Mouse (Mus musculus) embryonic facial prominence, embryonic 10.5 days (tissue): ENCODE data around the gene Myoz1. TPM values are rescaled to one million over a fixed set of nuclear protein-coding genes. Genes with fewer than 3 reads are reported as not detected.

Experiments used
- DNase-seq: peaks from one replicate; pipeline ENCODE4 v3.0.0-alpha.2; 2017; ENCODE audit warnings: low spot score
- H3K27ac ChIP-seq: fragments of 300-500 bp; sonication (generic); replicated peaks from 2 replicates; pipeline ENCODE4 v1.5.1; 2016; ENCODE audit warnings: mild to moderate bottlenecking
- H3K27me3 ChIP-seq: fragments of 300-500 bp; sonication (generic); replicated peaks from 2 replicates; pipeline ENCODE4 v1.6.1; 2016; ENCODE audit warnings: low read depth, mild to moderate bottlenecking; ENCODE audit not compliant: poor library complexity, severe bottlenecking
- H3K36me3 ChIP-seq: fragments of 300-500 bp; sonication (generic); replicated peaks from 2 replicates; pipeline ENCODE4 v1.6.1; 2016; ENCODE audit warnings: mild to moderate bottlenecking, moderate library complexity
- H3K4me1 ChIP-seq: fragments of 300-500 bp; sonication (generic); 2 replicates; pipeline ENCODE4 v1.6.1; 2016
- H3K4me3 ChIP-seq: fragments of 300-500 bp; sonication (generic); 2 replicates; pipeline ENCODE4 v1.5.1; 2016; ENCODE audit warnings: mild to moderate bottlenecking, moderate library complexity
- H3K9me3 ChIP-seq: fragments of 300-500 bp; sonication (generic); 2 replicates; pipeline ENCODE4 v1.6.1; 2016; ENCODE audit warnings: mild to moderate bottlenecking
- WGBS: fragments of 180-500 bp; shearing (Covaris S2); methylation state at CpG from one replicate; pipeline ENCODE4 v1.1.7; 2016; 5-methylcytosine and 5-hydroxymethylcytosine counted together
- polyA plus RNA-seq: library from polyadenylated mRNA; unstranded; fragments of >200 nt; fragmentation: Nextera tagmentation; extraction: Ambion mirVana; gene quantifications from 2 replicates; pipeline ENCODE4 v1.2.1, GENCODE M21; 2016

Myoz1 gene
- polyA plus RNA-seq, 1 experiment from 2014 or later, result 0.71 TPM

- H3K4me1 ChIP-seq, result peaks cover 28% of the 10 kb centered on the region
- no peak for DNase-seq
- 0 out of 2 replicates have a peak overlapping the region, but pooled peaks have one; percentile 26 for H3K4me3 ChIP-seq
- H3K36me3 ChIP-seq, result no peaks in the 10 kb centered on the region
- WGBS, result 65% methylated on average over 3 of the region's 3 CpGs
- no peaks in the 10 kb centered on the region for H3K9me3 ChIP-seq
- H3K27ac ChIP-seq, result peak overlapping the region; percentile 44
- H3K27me3 ChIP-seq, result peaks cover 64% of the 10 kb centered on the region
These were observed 8.1 kb upstream of the Myoz1 start for GRCm38 (mm10) chr14:20664436-20664835.

- WGBS, result 62% methylated on average over 2 of the region's 2 CpGs
- Histone ChIP-seq H3K4me1 (peaks cover 28% of the 10 kb centered on the region), H3K36me3 (no peaks in the 10 kb centered on the region), H3K4me3 (no peak overlapping the region), H3K9me3 (no peaks in the 10 kb centered on the region), H3K27me3 (peaks cover 56% of the 10 kb centered on the region), H3K27ac (no peak overlapping the region)
- no peak for DNase-seq
These were observed 7.3 kb upstream of the Myoz1 start for GRCm38 (mm10) chr14:20663601-20664000.

DNA sequence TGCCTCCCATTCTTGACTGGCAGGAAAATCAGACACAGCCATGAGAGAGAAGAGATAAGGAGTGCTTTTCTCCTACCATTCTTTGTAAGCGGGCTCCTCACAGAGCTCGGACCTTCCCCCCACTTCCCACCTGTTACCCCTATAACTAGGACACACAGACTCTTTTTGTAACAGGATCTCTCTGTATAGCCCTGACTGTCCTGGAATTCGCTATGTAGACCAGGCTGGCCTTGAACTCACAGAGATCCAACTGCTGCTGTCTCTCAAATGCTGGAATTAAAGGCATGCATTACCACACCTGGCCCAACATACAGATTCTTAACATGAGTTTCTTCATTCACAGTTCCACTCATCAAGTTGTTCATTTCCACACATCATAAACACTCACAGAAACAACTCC lies 6.4 kb upstream of the Myoz1 start:
- Histone ChIP-seq H3K27ac (no peak overlapping the region), H3K4me3 (no peak overlapping the region), H3K9me3 (no peaks in the 10 kb centered on the region), H3K36me3 (no peaks in the 10 kb centered on the region), H3K4me1 (peaks cover 28% of the 10 kb centered on the region), H3K27me3 (peaks cover 48% of the 10 kb centered on the region)
- DNase-seq, result no peak
- WGBS, result 84% methylated on average over 3 of the region's 3 CpGs

- Histone ChIP-seq H3K36me3 (no peaks in the 10 kb centered on the region), H3K9me3 (no peaks in the 10 kb centered on the region), H3K27ac (peak overlapping the region; percentile 84), H3K27me3 (peaks cover 43% of the 10 kb centered on the region), H3K4me1 (peaks cover 28% of the 10 kb centered on the region), H3K4me3 (peak overlapping the region; percentile 74)
- DNase-seq, result peak; percentile 44
- 8% methylated on average over 19 of the region's 19 CpGs for WGBS
These were observed 5.5 kb upstream of the Myoz1 start for GRCm38 (mm10) chr14:20661661-20662331.

DNA sequence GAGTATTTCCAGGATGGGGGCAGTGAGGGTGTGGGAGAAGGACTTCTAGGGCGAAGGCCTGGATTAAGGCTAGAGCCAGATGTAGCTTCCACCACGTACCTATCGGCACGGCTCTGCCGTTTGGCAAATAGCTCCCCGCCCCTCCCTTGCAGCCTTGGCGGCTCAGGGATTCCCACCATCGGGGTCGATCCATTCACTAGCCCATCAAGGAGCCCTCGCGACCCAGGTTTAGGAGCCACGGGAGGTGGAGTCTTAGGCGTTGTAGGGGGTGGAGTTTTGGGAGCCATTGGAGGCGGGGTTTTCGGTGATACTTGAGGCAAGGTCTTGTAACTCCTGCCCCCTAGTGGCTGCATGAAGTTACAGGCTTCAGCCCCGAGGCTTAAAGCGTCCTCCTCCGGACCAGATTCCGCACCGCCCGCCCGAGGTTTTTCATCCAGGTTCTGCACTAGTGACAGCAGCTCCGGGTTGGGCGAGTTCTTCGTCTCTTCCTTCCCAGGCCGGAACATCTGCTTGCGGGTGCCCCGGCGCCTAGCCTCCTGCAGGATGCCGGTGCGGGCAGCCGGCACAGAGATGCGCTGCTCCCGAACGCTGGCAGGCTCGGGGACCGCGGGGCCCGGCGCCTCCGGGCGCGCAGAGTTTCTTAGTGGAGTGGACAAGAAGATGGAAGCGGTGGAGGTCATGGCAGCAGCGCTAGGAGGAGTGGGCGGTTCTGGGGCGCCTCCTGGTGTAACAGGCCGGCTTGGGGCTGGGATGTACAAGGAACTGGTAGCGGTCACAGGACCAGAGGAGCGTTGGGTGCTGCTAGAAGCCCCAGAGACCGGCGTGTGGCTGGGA lies 4.7 kb upstream of the Myoz1 start:
- Histone ChIP-seq H3K27ac (peak overlapping the region; percentile 84), H3K27me3 (peaks cover 35% of the 10 kb centered on the region), H3K36me3 (no peaks in the 10 kb centered on the region), H3K4me1 (peaks cover 33% of the 10 kb centered on the region), H3K4me3 (peak overlapping the region; percentile 74), H3K9me3 (no peaks in the 10 kb centered on the region)
- 2% methylated on average over 52 of the region's 52 CpGs for WGBS
- DNase-seq, result peak; percentile 93

DNA sequence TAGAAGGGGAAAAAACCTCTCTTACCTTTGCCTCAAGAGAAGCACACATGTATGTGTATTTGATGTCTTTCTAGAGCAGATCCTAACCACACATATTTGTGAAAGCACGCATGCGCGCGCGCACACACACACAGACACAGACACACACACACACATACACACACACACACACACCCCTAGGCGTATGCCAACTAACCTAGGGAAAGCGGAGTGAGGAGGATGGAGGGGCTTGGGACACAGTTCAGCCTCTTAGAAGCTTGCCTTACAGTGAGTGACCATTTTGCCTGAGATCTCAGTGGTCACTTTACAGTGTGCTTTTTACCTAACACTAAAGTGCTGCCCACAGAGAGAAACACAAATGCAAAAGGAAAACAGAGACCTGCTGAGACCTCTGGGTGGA lies 3.3 kb upstream of the Myoz1 start:
- WGBS, result 93% methylated on average over 7 of the region's 7 CpGs
- no peak overlapping the region for H3K4me3 ChIP-seq

GRCm38 (mm10) chr14:20658902-20659301 lies 2.6 kb upstream of the Myoz1 start:
- H3K9me3 ChIP-seq, result no peaks in the 10 kb centered on the region
- H3K27me3 ChIP-seq, result peaks cover 23% of the 10 kb centered on the region
- H3K36me3 ChIP-seq, result no peaks in the 10 kb centered on the region
- WGBS, result 89% methylated on average over 6 of the region's 6 CpGs
- no peak overlapping the region for H3K27ac ChIP-seq
- peaks cover 34% of the 10 kb centered on the region for H3K4me1 ChIP-seq
- DNase-seq, result no peak
- no peak overlapping the region for H3K4me3 ChIP-seq

More for the DNA sequence above, 3.3 kb upstream of the Myoz1 start:
- Histone ChIP-seq H3K27ac (no peak overlapping the region), H3K36me3 (no peaks in the 10 kb centered on the region), H3K27me3 (peaks cover 30% of the 10 kb centered on the region), H3K9me3 (no peaks in the 10 kb centered on the region), H3K4me1 (peaks cover 39% of the 10 kb centered on the region)
- DNase-seq, result no peak

DNA sequence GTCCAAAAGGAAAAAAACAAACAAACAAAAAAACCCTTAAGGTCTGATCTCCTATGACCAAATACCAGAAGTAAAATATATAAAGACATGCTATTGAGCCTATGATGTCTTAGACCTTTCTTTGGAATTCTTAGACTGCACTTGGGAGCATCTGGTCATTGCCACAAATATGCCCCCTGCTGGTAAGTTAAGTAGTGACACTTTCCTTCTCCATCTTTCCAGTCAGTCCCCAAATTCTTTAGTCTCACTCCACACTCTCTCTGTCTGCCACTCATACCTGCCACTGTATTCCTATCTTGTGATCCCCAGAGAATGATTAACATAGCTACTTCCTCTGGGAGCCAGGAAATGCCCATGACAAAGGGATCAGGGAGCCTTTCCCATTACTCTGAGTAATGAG lies 2.0 kb upstream of the Myoz1 start:
- H3K36me3 ChIP-seq, result no peaks in the 10 kb centered on the region
- peaks cover 17% of the 10 kb centered on the region for H3K27me3 ChIP-seq
- no peak overlapping the region for H3K27ac ChIP-seq
- H3K9me3 ChIP-seq, result no peaks in the 10 kb centered on the region
- peak; percentile 19 for DNase-seq
- peaks cover 34% of the 10 kb centered on the region for H3K4me1 ChIP-seq
- no peak overlapping the region for H3K4me3 ChIP-seq

GRCm38 (mm10) chr14:20655731-20656130 lies 609 bp downstream of the Myoz1 start:
- Histone ChIP-seq H3K9me3 (no peaks in the 10 kb centered on the region), H3K4me3 (no peak overlapping the region), H3K4me1 (peaks cover 17% of the 10 kb centered on the region), H3K27me3 (no peaks in the 10 kb centered on the region), H3K27ac (no peak overlapping the region), H3K36me3 (no peaks in the 10 kb centered on the region)
- DNase-seq, result no peak
- WGBS, result 64% methylated on average over 9 of the region's 9 CpGs

GRCm38 (mm10) chr14:20654690-20655421 lies 1.5 kb downstream of the Myoz1 start:
- no peak for DNase-seq
- Histone ChIP-seq H3K27me3 (no peaks in the 10 kb centered on the region), H3K4me1 (peaks cover 12% of the 10 kb centered on the region), H3K9me3 (no peaks in the 10 kb centered on the region), H3K27ac (no peak overlapping the region), H3K36me3 (no peaks in the 10 kb centered on the region), H3K4me3 (no peak overlapping the region)
- WGBS, result 82% methylated on average over 9 of the region's 9 CpGs

GRCm38 (mm10) chr14:20651722-20652256 lies 4.6 kb downstream of the Myoz1 start:
- Histone ChIP-seq H3K4me1 (peaks cover 12% of the 10 kb centered on the region), H3K9me3 (no peaks in the 10 kb centered on the region), H3K4me3 (no peak overlapping the region), H3K27ac (0 out of 2 replicates have a peak overlapping the region, but pooled peaks have one; percentile 30), H3K27me3 (no peaks in the 10 kb centered on the region), H3K36me3 (no peaks in the 10 kb centered on the region)
- no peak for DNase-seq
- 66% methylated on average over 4 of the region's 4 CpGs for WGBS

GRCm38 (mm10) chr14:20651000-20651399 lies 5.3 kb downstream of the Myoz1 start:
- H3K4me3 ChIP-seq, result no peak overlapping the region
- H3K36me3 ChIP-seq, result no peaks in the 10 kb centered on the region
- H3K9me3 ChIP-seq, result no peaks in the 10 kb centered on the region
- 77% methylated on average over 2 of the region's 2 CpGs for WGBS
- no peaks in the 10 kb centered on the region for H3K27me3 ChIP-seq
- DNase-seq, result no peak
- H3K4me1 ChIP-seq, result peaks cover 5% of the 10 kb centered on the region
- H3K27ac ChIP-seq, result no peak overlapping the region
